Mouse (Mus musculus) embryonic fibroblast, embryonic 13.5 days (primary cell): ENCODE measurements around the gene Lim2. TPM values are rescaled to one million over a fixed set of nuclear protein-coding genes. Genes with fewer than 3 reads are reported as not detected.
A peak's percentile ranks its signal among the peaks of the same experiment; 100 is the strongest.
"Not testable (repeated sequence)": the region's sequence is repeated elsewhere in the genome, so short reads cannot be mapped to it uniquely, and the experiment has no call there.

ENCODE experiments used
- H3K27ac ChIP-seq: 2 replicates; pipeline ENCODE4 v1.5.1; 2012; ENCODE audit warnings: low read length, control low read depth, inconsistent platforms; ENCODE audit not compliant: insufficient read depth
- H3K4me1 ChIP-seq: 2 replicates; pipeline ENCODE4 v1.6.1; 2011; ENCODE audit warnings: low read length; ENCODE audit not compliant: control insufficient read depth, insufficient read depth
- H3K4me3 ChIP-seq: 2 replicates; pipeline ENCODE4 v1.5.1; 2011; ENCODE audit warnings: mild to moderate bottlenecking, control low read depth, low read length; ENCODE audit not compliant: insufficient read depth
- CTCF ChIP-seq: IDR thresholded peaks from 2 replicates; pipeline ENCODE4 v1.5.1; 2011; ENCODE audit warnings: mild to moderate bottlenecking, control low read depth, low read length, moderate library complexity, borderline replicate concordance; ENCODE audit not compliant: insufficient read depth
- POLR2A ChIP-seq: IDR thresholded peaks from 2 replicates; pipeline ENCODE4 v1.6.1; 2011; ENCODE audit warnings: low read depth, mild to moderate bottlenecking, control low read depth, low read length, moderate library complexity
- polyA plus RNA-seq: library from polyadenylated mRNA; stranded (reverse); fragments of >200 nt; gene quantifications from 2 replicates; pipeline ENCODE4 v1.2.4, GENCODE M21; 2011; ENCODE audit warnings: low read depth; ENCODE audit not compliant: missing spikeins, insufficient read length

The Lim2 gene
- not detected in 2 replicates for polyA plus RNA-seq

DNA sequence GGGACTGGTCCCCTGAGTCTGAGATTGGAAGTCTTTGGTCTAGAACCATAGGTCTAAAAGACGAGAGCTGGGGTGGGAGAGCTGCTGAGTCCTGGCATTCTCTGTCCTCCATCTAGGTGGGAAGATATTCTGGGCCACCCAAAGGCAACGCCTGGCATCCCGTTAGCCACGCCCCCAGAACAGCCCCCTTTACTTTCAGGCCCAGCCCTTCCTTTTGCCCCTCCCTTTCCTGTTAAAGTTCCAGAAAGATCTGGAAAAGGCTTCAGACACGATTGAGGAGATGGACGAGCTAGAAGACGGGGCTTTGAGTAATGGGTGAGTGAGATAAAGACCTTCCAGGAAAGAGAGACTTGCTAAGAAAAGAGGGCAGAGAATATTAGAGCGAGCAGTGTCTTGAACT is at the start of gene Lim2:
Gene Lim2 (plus strand): TSS at position 265 of the 400 bp plus-strand sequence.
- Histone ChIP-seq H3K27ac (no peak within 1 kb of the TSS), H3K4me1 (no peaks in the 10 kb centered on the region), H3K4me3 (no peak within 1 kb of the TSS)
- no peak for TF ChIP-seq POLR2A
- no peak for TF ChIP-seq CTCF

DNA sequence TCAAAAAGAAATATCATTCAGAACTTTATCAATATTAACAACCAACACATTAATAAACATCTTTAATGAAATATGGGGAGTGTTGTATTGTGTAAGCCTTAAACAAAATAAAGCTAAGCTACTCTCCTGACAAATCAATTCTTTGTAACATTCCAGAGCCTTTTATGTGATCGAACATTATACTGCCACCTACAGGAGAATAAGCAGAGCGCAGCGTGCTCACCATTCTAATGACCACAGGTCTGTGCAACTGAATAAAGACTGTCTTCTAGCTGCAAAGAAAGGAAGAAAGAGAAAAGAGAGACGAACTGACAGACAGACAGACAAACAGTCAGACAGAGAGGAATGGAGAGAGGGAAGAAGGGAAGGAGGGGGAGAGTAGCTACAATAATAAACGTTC is 49.2 kb upstream of the Lim2 start:
- no peaks in the 10 kb centered on the region; the same call in 1 of the 2 replicates for H3K4me1 ChIP-seq
- no peak for TF ChIP-seq CTCF
- TF ChIP-seq POLR2A: no peak
- H3K4me3 ChIP-seq: no peak overlapping the region
- H3K27ac ChIP-seq: no peak overlapping the region

DNA sequence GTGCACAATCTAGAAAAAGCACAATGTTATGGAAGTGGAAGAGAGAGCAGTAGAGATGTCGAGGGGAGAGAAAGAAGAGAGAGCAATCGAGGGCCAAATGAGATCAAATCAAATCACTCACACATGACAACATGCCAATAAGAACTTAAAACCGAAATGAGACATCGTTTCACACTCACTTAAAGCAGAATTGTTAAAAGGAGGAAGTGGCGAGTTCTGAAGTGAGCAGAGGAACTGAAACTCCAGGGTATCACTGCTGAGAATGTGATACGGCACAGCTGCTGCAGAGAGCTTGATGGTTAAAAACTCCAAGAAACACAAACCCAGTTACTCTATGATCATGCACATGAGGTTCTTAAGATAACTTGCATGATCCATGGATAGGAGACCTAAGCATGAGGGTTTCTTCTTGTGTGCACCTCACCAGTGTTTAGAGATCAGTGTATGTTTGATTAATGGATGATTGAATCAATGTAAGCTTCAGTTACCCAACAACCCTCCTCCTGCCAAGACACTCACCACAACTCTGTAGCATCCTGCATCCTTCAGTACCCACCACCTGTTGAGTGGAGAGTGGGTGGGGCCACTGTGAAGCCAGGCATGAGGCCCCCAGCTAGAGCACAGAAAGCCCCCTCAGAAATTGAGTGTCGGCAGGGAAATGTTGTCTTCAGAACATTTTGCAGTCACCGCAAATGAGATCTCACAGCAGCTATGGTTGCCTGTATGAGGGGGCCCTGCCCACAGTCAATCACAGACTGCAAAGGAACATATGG is 34.9 kb upstream of the Lim2 start:
- Histone ChIP-seq H3K27ac (no peak overlapping the region), H3K4me1 (no peaks in the 10 kb centered on the region), H3K4me3 (no peak overlapping the region)
- TF ChIP-seq POLR2A: no peak
- TF ChIP-seq CTCF: no peak

DNA sequence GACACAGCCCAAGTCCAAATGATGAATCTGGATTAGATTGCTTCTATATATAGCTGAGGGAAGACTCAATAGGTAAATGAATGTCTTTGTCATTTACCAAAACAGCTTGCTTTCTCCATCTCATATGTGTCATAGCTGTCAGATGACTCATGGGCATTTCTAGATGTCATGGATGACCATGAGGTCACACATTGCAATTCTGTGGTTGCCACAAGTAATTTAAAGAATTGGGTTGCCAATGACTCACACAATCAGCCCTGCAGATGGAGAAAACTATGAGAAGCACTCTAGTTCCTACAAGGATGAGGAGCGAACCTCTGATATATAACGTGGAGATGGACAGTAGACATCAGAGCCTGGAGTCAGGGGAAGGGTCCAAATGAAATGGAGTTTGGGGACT is 28.0 kb upstream of the Lim2 start:
- Histone ChIP-seq H3K4me1 (peaks cover 14% of the 10 kb centered on the region), H3K27ac (peak overlapping the region; percentile 66), H3K4me3 (no peak overlapping the region)
- TF ChIP-seq POLR2A: no peak

DNA sequence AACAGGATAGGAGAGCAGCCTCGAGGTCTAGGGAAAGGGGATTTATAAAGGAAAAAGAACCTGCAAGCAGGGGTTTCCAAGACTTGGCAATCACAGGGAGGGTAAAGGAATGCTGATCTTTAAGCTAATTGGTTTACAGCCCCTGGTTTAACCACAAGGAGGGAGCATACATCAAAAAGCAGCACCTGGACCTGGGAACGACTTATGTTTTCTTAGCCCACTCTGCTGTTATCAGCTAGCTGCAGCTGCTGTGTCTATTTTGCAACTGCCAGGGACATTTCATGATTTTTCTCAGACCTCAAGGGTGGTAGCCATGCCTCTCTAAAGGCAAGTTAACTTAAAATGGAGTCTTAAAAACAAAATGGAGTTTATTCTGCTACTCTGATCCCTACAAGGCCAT is 24.8 kb upstream of the Lim2 start:
- TF ChIP-seq POLR2A: no peak
- no peak for TF ChIP-seq CTCF
- Histone ChIP-seq H3K27ac (no peak overlapping the region), H3K4me1 (peaks cover 14% of the 10 kb centered on the region), H3K4me3 (no peak overlapping the region)

DNA sequence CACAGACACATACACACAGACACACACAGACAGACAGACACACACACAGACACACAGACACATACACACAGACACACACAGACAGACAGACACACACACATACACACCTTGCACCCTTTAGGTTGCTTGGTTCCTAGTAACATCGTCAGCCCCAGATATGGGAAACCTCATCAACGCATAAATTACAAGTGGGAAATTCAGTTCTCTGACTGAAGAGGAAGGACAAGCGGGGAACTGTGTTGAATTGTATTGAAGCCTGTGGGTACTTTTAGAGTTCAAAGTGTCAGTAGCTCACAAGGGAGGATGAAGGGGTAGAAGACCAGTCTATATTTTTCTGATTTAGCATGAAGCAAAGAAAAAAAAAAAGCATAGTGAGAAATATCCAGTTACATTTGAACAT is 19.9 kb upstream of the Lim2 start:
- TF ChIP-seq POLR2A (no peak), CTCF (no peak)
- Histone ChIP-seq H3K27ac (no peak overlapping the region), H3K4me1 (peaks cover 7% of the 10 kb centered on the region; the same call in 1 of the 2 replicates), H3K4me3 (no peak overlapping the region)

DNA sequence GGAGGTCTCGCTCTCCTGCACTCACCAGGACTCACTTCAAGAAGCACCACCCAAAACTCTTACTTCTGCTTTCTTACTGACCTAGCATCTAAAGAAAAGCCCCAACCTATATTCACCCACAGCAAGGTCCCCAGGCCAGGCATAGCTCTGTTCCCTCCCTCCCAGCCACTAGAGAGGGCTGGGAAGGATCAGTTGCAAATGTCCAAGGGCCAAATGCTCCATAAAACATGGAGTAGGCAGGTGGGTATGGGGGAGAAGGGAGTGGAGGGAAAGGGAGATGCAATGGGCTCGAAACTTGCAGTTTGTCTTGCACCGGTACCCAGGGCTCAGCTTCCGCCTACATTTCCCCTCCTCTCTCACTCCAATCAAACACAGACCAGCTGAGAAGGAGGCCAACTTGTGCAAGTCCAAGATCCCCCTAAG is 19.3 kb upstream of the Lim2 start, which contains the start of gene Siglecg:
Gene Siglecg (plus strand): TSS at position 74 of the 423 bp plus-strand sequence.
- Histone ChIP-seq H3K4me1 (0 out of 2 replicates have a peak, but pooled peaks cover 7% of the 10 kb centered on the region), H3K4me3 (no peak within 1 kb of the TSS), H3K27ac (0 out of 2 replicates have a peak within 1 kb of the TSS, but pooled peaks have one; percentile 28)
- no peak for TF ChIP-seq POLR2A
- no peak for TF ChIP-seq CTCF

DNA sequence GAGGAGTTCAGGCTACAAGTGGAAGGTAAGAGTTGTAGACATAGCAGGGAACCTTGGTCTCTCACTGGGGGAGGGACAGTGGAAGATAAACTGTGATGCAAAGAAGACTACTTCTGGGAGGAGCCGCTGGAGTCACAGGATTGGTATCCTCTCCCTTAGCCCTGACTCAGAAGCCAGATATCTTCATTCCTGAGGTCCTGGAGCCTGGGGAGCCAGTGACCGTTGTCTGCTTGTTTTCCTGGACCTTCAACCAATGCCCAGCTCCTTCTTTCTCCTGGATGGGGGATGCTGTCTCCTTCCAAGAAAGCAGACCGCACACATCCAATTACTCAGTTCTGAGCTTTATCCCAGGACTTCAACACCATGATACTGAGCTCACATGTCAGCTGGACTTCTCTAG is 18.4 kb upstream of the Lim2 start:
- H3K4me3 ChIP-seq: peak overlapping the region; percentile 12; the same call in 1 of the 2 replicates
- H3K27ac ChIP-seq: peak overlapping the region; percentile 70
- TF ChIP-seq POLR2A (0 out of 2 replicates have a peak, but pooled peaks have one; percentile 33), CTCF (no peak)
- 0 out of 2 replicates have a peak, but pooled peaks cover 7% of the 10 kb centered on the region for H3K4me1 ChIP-seq

DNA sequence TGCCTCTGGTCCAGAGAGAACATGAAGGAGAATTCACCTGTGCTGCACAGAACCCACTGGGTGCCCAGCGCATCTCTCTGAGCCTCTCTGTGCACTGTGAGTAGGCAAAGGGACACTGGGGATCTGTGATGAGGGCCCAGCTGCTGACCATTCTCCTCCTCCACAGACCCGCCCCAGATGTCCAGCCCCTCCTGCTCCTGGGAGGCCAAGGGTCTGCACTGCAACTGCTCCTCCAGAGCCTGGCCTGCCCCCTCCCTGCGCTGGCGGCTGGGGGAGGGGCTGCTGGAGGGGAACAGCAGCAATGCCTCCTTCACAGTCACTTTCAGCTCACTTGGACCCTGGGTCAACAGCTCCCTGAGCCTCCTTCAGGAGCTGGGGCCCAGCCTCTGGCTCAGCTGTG is 15.7 kb upstream of the Lim2 start:
- not testable (repeated sequence) for H3K27ac ChIP-seq, H3K4me3 ChIP-seq, H3K4me1 ChIP-seq

DNA sequence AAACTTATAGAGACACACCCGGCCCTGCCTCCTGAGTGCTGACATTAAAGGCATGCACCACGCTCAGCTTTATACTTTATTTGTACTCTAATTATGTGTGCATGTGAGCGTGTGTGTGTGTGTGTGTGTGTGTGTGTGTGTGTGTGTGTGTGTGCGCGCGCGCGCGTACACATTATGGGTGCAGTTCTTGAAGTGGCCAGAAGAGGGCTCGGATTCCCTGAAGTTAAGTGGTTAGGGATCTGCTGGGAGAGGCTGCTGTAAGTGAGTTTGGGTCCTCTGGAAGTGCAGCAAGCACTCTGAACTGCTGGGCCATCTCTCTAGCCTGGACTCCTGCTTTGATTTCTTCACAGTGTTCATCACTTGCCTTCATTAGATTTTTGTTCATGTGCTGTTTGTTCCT is 10.2 kb upstream of the Lim2 start:
- TF ChIP-seq POLR2A: no peak
- no peak for TF ChIP-seq CTCF
- Histone ChIP-seq H3K4me3 (no peak overlapping the region), H3K4me1 (no peaks in the 10 kb centered on the region), H3K27ac (no peak overlapping the region)
